Mouse (Mus musculus) kidney, postnatal 25 days (tissue): ENCODE measurements around the gene Rspo3.

Source experiments
- DNase-seq, 2 experiments: peaks; one replicate each; pipeline ENCODE4 v3.0.0; 2021; ENCODE audit warnings: mixed read lengths in 2 of 2

The Rspo3 gene

DNA sequence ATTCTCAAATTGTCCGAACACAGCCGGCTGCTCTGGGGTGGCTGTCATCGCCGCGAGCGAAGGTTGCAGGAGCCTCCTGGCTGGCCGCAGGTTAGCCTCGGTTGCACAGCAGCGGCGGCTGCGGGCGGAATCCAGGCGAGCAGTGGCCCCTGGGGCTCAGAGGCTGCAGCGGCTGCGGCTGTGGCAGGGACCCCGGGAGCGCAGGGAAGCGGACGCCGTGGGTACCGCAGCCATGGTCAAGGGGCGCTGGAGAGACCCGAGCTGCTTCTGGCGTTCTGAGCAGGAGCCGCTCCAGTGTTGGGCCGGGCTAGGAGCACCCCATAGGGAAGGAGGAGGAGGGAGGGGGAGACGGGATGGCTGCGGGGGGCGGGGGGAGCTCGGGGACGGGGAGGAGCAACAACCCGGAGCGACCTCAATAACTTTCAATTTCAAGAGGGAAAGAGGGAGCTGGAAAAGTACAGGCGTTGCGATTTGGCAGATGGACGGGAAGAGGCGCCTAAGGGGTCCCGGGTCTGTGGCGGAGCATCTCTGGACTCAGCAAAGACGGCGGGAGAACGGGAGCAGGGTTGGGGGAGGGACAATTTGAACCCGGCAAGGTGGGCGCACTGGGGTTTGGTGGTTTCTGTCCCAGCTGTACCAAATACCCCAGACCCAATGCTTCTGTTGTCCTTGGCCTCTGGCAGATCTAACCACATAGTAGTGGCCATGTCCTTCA lies at the start of gene Rspo3:
TSS of gene Rspo3 (minus strand) at position 322 of the 715 bp plus-strand sequence.
- DNase-seq, result peak; percentile 25 to 45

DNA sequence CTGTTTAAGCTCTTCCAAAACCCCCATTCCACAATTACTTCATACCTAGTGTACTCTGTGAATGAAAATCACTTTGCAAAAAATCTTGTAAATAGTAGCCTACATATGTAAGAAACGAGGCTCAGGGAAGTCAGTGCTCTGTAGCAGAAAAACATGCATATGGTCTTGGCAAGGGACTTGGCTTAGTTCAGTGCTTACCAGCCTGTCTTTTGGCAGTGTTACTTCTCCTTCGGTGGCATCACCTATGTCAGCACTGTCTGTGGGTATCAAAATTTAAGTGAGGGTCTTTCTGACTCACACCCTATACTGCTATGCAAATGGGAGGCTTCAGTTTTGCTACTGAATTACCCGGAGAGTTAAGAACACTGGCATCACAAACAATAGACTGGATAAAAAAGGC lies 46.3 kb upstream of the Rspo3 start:
- no peak for DNase-seq

DNA sequence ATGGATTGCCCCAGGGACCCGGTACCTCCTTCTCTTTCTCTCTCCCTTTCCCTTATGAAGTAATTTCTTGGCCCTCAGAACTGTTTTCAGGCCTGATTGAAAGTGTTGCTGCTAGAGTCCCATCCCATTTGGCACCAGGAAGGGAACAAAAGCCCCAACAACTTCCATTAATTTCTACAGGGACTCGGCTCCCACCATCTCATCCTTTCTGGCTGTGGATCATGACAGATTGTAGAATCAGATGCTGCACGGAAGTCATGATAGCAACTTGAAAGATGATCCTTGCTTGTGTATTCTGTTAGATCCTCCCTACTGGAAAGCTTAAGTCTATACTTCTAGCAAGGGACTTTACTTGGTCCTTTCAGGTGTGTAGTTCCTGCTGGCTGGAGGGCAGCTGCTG lies 45.8 kb upstream of the Rspo3 start:
- DNase-seq, result no peak

DNA sequence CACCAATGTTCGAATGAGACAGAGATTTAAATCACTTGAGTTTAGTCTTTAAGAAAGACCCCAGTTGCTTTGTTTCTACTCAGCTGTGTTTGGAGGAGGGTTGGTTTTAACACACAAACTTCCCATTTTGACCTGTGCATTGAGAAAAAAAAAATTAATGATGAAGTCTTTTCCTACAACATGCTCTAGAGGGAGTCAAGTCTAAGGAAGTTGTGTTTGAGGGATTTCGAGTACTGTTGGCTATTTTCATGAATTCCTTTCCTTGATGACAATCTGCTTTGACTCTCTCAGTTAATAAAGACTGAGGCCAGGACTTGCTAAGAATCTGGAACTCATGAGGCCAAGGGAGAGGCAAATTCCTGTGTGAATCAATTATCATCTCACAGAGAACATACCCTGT lies 20.3 kb upstream of the Rspo3 start:
- DNase-seq, result no peak

DNA sequence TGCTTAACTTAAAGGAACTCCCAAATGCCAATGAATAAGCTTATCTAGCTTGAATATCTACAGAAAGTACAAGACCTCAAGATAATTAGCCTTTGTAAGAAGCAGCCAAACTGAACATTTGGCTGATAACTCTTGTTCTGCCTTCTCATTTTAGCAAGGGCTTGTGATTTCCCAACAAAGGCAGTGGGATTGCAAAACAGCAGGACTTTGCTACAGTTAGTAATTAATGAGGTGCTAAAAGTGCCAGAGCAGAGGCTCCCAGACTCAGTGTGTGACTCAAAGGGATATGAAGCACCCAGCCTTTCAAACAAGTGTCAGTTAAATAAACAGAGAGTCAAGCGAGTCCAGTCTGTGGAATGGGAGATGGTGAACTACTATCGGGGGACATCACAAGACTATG lies 18.7 kb upstream of the Rspo3 start:
- DNase-seq, result no peak

DNA sequence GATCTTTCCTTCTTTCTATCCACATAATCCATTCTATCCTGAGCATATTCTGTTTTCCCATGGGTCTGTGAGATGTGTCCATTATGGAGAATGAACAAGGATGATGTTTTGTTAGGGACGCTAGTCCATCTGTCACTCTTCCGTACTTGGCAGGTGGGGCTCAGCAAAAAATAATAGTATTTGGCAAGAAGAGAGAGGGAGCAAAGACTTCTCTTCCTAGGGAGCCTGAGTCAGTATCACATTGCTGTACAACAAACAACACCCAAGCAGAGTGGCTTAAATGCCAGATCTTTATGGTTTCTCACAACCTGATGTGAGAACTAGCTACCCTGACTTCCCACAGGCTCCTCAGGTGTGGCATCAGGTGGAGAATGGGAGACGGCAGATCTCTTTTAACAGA lies 7.3 kb upstream of the Rspo3 start:
- DNase-seq, result no peak

DNA sequence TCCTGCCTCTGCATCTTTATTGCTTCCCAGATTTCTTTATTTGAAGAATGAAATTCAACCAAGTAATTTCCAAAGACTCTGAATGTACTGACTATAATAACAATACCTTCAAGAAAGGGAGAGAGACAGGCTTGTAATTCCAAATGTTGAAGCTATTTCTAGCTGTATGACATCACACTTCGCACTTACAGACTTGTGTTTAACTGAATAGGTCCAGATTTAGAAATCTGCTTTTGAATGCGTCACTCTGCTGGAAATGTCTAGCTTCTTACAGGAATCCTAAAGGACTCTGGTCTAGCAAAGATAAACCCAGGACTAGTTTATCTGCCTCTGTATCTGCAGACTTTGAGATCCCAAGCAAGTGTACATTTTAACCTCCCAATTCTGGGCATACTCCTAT lies 3.8 kb upstream of the Rspo3 start:
- no peak for DNase-seq

DNA sequence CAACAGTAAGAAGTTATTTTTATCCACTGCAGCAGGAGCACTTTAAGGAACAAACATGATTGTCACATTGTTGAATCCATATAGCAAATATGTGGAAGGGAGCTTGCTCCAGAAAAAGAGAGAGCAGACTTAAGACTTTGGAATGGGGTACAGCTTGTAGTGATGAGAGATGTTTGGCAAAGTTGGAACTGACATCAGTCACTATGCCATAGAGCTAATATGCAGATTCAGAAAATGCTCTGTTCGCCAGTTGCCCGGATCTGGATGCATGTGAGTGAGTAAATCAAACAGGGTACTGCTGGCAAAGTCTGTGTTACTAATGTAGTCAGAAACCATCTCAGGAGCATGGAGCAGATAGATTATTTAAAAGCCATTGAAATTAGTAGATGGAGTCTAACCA lies 3.1 kb upstream of the Rspo3 start:
- no peak for DNase-seq

DNA sequence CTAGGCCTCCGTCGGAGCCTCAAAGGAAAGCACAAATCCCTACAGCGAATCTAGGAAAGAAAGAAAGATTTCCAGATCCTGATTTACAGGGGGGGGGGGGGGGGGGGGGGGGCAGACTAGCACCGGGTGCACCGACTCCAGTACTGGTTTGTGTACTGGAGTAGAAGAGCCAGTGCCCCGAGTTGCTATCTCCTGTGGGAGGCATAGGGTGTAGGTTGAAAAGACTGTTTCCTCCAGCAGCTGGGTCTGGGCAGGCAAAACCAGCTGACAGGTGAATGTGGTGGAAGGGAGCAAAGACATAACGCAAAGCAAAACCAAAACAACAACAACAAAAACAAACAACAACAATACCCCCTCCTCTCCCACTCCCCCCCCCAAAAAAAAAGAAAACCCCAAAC lies 838 bp downstream of the Rspo3 start:
- DNase-seq, result no peak

DNA sequence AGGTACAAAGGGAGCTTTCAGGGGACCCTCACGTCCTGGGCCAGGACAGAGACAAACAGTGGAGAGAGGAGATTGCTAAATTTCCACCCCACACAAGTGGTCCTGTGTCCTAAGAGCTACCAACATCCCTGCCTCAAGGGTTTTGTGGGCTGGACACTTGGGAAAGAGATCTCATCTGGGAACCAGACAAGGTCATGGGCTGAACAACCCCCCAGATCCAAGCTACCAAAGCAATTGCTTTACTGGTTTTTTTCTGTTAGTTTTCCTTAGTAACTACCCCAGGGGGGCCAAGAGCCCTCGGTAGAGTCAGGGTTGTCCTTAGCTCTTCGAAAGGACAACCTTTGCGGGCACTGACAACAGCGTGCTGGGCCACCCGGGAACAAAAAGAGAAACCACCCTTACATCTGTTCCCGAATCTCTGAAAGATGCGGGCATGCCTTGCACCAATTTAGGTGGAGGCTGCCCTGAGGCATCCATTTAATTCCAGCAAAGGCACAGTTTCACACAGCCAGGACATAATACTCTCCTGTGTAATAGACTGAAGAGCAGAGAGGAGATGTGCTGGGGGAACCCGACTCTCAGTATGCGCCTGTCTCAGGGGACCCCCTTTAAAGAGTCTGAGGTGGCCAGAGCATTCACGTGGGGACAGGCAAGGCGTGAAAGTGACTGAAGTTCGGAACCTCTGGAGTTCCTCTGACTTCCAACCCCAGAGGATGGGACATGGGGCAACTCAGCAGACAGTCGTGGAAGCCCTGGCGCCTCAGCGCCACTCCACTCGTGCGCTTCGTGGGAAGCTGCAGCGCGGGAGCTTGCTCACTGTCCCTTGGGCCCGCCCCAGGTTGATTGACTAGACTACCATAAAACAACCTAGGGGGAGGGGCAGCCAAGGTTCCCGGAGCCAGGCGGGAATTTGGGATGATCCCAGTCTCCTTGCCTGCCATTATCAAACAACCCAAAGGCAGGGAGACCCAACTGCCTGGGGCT lies 1.5 kb downstream of the Rspo3 start:
- DNase-seq, result peak in 1 of 2 experiments; percentile 8

DNA sequence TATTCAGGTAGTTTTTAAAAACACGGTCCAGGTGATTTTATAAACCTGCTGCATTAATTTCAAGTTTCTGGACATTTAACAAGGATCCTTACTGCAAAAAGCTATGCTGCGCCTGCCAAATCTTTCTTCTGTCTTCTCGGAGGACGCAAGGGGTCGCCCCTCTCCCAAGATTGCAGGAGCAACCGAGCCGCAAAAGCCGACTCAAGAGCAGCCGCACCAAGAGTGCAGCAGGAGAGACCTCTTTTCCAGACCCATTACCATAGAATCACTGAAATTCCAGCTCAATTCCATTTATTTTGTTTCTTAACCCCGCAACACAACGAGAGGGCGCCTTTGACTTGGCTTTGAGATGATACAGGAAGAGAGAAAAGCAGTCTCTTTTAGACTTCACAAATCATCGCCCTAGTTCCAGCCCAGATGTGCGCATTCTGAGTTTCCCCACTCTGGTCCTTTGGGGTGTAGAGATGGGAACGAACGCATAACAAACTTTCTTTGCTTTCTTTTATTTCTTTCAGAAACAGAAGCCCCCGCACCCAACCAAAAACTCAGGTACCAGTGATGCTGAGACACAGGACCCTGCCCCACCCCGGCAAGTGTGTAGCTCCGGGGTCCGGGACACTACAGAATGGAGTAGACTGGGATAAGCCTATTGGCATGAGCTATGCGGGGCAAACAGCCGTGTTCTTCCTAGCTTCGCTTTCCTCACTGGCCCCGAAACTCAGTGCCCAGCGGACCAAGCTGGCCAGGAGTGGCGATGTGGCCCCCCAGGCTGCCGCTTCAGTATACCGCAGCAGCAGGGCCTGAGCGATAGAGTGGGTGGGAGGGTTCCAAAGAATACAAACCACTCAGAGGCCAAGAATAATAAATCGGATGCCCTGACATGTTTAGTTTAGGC lies 2.6 kb downstream of the Rspo3 start:
- peak; percentile 74 to 80 for DNase-seq

DNA sequence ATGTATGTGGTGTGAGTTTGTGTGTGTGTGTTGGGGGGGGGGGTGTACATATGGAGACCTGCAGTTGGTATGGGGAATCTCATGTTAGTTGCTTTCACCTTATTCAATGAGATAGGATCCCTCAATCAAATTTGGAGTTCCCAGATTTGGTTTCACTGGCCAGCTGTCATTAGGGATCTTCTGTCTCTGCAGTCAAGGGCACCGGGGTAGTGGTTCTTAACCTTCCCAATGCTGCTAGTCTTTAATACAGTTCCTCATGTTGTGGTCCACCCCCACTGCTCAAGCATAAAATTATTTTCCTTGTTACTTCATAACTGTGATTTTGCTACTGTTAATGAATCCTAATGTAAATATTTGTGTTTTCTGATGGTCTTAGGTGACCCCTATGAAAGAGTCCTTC lies 22.1 kb downstream of the Rspo3 start:
- no peak for DNase-seq

DNA sequence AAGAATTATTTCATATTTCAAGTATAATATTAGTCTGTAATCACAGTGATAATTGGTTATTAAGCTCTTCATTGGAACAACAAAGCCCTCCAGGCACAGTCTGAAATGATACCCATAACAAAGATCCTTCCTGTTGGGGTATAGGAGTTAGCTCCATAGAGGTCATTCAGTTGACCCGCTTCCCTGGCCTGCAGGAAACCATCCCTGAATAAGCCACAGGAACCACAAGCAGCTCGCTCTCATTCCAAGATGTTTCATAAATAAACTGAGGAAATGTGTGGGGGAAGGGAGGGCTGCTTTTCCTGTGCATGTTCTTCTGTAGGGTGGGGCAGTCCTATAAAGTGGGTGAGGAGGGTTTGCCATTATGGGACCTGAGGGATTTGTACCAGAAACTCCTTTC lies 27.5 kb downstream of the Rspo3 start:
- peak in 1 of 2 experiments; percentile 2 for DNase-seq

DNA sequence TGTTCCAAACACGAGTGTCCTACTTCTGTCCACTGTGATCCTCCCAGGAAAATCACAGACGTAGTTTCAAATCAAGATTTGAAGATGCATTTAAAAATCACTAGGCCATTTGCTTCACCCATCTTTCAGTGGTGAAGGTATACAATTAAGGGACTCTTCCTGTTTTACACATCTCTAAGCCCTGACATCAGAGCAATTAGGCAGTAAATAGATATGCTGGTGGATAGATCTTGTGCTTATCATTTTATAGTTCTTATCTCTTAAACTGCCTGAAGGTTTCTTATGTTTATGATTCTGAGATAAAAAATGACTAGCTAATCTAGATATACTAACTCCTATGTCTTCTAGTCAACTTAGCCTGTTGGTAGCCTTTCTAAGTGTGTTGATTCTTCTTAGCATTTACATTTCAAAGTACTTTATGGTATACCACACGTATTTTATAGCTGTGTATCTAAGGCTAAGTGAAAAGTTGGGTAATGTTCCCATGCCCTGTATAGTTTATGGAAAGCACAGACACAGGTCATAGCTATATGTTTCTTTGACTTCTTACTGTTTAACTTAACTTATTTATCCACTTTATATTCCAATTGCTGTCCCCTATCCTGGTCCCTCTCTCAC lies 38.4 kb downstream of the Rspo3 start:
- no peak for DNase-seq

DNA sequence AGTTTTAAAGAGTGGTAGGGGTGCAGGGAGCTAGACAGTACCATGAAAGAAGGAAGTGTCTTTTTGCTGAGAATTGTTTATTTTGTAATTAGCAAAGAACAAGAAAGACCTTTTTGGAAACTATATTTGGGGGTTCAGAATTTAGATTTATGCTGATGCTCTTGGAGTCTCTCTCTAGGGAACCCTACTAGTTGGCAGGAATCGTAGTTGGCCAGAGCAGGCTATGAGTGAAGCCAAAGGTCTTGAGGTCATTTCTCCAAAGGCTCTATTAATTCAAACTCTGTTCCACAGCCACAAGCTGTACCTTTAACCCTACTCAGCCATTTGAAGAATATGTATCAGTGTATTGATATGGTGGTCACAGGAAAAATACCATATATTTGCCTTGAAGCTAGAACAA lies 41.7 kb downstream of the Rspo3 start:
- no peak for DNase-seq

DNA sequence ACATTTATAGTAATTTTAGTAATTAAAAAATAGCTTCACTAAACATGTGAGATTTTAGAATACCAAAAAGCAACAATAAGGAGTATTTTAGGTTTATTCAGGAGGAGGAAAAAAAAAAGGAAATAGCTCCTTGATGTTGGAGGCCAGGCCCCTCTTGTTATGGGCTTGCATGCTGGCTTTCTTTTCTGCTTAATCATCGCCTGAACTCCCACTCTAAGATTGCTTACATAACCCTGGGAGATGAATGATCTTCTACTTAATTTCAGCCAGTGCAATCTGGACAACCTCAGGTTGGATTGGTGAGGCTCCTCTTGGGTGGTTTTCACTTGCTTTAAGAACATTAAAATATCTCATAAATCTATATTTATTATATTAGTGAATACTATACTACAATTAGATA lies 54.7 kb downstream of the Rspo3 start:
- DNase-seq, result no peak

DNA sequence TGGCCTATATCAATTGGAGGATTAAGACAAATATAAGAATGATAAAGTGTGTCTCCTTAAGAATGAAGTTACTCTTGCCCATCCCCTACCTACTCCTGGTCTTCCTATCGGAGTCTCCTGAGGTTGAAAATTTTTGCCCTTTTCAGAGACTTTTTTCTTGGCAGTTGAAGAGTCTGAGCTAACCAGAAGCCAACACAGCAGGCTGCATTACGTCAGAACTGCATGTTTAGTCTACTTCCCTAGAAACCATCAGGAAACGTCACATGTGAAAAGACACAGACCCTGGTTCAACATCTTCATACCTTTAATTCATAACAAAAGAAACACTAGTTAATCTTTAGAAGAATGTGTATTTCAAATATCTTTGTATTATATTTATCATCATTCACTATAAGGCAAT lies 56.3 kb downstream of the Rspo3 start:
- no peak for DNase-seq

DNA sequence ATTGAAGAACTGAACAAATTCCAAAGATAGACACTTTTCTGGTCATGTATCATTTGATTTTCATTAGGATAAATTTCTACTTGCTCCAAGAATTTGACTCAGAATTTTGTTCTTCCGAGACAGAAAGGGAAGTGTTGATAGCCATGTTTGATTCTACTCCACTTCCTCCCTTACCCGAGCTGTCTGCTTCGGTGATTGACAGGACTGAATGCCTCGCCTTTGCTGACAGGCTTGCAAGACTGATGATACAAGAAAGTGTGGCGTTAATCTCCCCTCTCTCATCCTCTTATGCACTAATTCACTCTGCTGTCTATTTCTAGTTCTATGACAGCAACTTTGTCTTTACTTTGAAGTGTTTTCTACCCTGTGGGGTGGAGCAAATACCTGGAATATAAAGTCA lies 65.2 kb downstream of the Rspo3 start:
- no peak for DNase-seq

DNA sequence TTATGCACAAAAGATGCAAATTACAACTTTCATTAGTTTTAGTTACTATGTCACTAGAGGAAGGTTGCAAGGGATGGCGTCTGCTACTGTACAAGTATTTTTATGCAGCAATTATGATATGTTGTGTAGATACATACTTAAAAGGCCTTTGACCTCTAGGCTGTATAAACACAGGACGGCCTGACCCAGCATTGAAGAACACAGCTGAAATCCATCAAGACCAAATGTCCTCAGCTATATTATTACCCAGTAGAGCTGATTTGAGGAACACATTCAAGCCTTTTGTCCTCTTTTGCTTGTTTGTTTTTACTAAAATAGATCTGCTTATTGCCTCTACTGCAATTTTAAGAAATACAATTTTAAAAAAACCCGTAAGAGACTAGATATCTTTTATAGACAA lies 75.6 kb downstream of the Rspo3 start:
- DNase-seq, result no peak

DNA sequence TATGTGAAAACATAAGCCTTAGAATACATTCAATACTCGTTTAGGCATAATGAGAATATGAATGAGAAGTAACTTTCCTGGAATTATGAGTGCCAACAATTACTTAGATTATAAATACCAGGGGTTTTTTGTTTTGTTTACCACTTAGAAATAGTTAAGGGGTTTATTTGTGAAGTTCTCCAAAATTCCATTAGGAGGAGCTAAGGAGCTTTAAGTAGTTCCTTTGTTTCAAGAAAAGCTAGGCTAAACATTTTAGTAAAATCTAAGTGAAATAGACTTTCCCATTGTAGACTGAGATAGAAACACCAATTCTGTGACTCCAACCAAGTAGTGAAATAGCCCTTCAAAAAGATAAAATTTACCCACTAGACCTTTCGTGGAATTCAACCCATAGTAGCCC lies 76.0 kb downstream of the Rspo3 start:
- DNase-seq, result no peak

DNA sequence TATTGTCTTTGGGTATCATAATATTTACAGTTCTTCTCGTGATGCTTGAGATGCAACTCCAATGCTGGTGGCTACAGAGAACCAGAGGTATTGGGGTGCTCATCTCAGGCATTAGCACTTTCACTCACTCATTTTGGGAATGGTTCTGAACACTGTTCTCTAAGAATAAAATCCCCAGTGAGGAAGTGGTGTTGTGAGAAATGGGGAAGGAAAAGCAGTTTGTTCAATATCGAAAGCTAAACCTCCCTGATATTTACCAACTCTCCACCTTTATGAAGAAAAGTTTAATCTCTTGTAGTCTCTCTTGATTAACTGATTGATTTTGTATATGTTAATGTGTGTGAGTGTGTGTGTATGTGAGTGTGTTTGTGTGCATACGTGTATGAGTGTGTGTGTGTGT lies 90.6 kb downstream of the Rspo3 start:
- no peak for DNase-seq

DNA sequence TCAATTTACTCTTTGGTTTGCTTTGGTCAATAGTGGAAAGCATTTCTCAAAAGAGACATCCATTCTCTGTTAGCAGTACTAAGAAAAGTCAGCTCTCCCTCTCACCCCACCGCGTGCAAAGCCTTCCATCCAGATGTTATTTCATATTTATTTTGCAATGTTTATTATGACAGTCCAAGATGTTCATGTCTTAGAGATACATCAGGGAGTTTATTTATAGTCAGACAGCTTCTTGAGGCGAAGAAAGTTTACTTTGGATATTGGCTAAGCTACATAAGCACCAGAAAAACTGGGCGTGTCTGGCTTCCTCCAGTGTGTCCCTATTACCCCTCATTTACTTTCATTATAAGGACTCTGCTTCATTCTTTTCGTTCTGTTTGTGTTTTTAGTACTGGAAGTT lies 94.4 kb downstream of the Rspo3 start:
- no peak for DNase-seq
